Mouse (Mus musculus) limb, embryonic 10.5 days (tissue): ENCODE measurements around the gene Hdc. TPM values are rescaled to one million over a fixed set of nuclear protein-coding genes. Genes with fewer than 3 reads are reported as not detected.
"Not testable (repeated sequence)": the region's sequence is repeated elsewhere in the genome, so short reads cannot be mapped to it uniquely, and the experiment has no call there.

Source experiments
- DNase-seq: peaks from one replicate; pipeline ENCODE4 v3.0.0-alpha.2; 2017; ENCODE audit warnings: low spot score
- H3K27ac ChIP-seq: fragments of 300-500 bp; sonication (generic); 2 replicates; pipeline ENCODE4 v1.5.1; 2016; ENCODE audit warnings: mild to moderate bottlenecking
- H3K27me3 ChIP-seq: fragments of 300-500 bp; sonication (generic); 2 replicates; pipeline ENCODE4 v1.6.1; 2016; ENCODE audit warnings: low read depth, mild to moderate bottlenecking; ENCODE audit not compliant: poor library complexity, severe bottlenecking
- H3K36me3 ChIP-seq: fragments of 300-500 bp; sonication (generic); 2 replicates; pipeline ENCODE4 v1.6.1; 2016; ENCODE audit warnings: mild to moderate bottlenecking, moderate library complexity
- H3K4me1 ChIP-seq: fragments of 300-500 bp; sonication (generic); 2 replicates; pipeline ENCODE4 v1.6.1; 2016
- H3K4me3 ChIP-seq: fragments of 300-500 bp; sonication (generic); 2 replicates; pipeline ENCODE4 v1.5.1; 2016; ENCODE audit warnings: mild to moderate bottlenecking, moderate library complexity
- H3K9me3 ChIP-seq: fragments of 300-500 bp; sonication (generic); replicated peaks from 2 replicates; pipeline ENCODE4 v1.6.1; 2016; ENCODE audit warnings: mild to moderate bottlenecking
- WGBS: fragments of 180-500 bp; shearing (Covaris S2); methylation state at CpG from one replicate; pipeline ENCODE4 v1.1.7; 2016; 5-methylcytosine and 5-hydroxymethylcytosine counted together
- polyA plus RNA-seq: library from polyadenylated mRNA; unstranded; fragments of >200 nt; fragmentation: Nextera tagmentation; extraction: Ambion mirVana; gene quantifications from 2 replicates; pipeline ENCODE4 v1.2.1, GENCODE M21; 2016

Gene Hdc
- polyA plus RNA-seq, 1 experiment from 2014 or later = 0.31 TPM

- H3K4me1 ChIP-seq = peaks cover 20% of the 10 kb centered on the region
- no peak overlapping the region for H3K27ac ChIP-seq
- H3K27me3 ChIP-seq = no peaks in the 10 kb centered on the region
- no peaks in the 10 kb centered on the region for H3K9me3 ChIP-seq
- no peak for DNase-seq
- peaks cover 11% of the 10 kb centered on the region; the same call in 1 of the 2 replicates for H3K36me3 ChIP-seq
- no peak overlapping the region for H3K4me3 ChIP-seq
- 85% methylated on average over 2 of the region's 2 CpGs for WGBS
Measured at GRCm38 (mm10) chr2:126622455-126622854, 3.4 kb upstream of the Hdc start.

- Histone ChIP-seq H3K27ac (no peak overlapping the region), H3K4me1 (peaks cover 6% of the 10 kb centered on the region; the same call in 1 of the 2 replicates), H3K36me3 (no peaks in the 10 kb centered on the region), H3K27me3 (no peaks in the 10 kb centered on the region), H3K4me3 (no peak overlapping the region), H3K9me3 (no peaks in the 10 kb centered on the region)
- no peak for DNase-seq
- WGBS = 41% methylated on average over 8 of the region's 8 CpGs
Measured at GRCm38 (mm10) chr2:126618470-126619179, 474 bp downstream of the Hdc start.

- WGBS = 90% methylated on average over 3 of the region's 3 CpGs
- H3K4me3 ChIP-seq = no peak overlapping the region
- no peak overlapping the region for H3K27ac ChIP-seq
- no peak for DNase-seq
- no peaks in the 10 kb centered on the region for H3K4me1 ChIP-seq
- H3K9me3 ChIP-seq = no peaks in the 10 kb centered on the region
- H3K27me3 ChIP-seq = no peaks in the 10 kb centered on the region
- H3K36me3 ChIP-seq = no peaks in the 10 kb centered on the region
Measured at GRCm38 (mm10) chr2:126615355-126615754, 3.7 kb downstream of the Hdc start.

- not testable (repeated sequence) for H3K9me3 ChIP-seq, H3K36me3 ChIP-seq, H3K4me1 ChIP-seq, H3K27me3 ChIP-seq, H3K4me3 ChIP-seq, H3K27ac ChIP-seq, DNase-seq
- WGBS = 81% methylated on average over 12 of the region's 12 CpGs
Measured at GRCm38 (mm10) chr2:126609600-126609999, 9.5 kb downstream of the Hdc start.

GRCm38 (mm10) chr2:126607553-126608203 is 11.4 kb downstream of the Hdc start:
- no peak overlapping the region for H3K27ac ChIP-seq
- no peak for DNase-seq
- no peaks in the 10 kb centered on the region for H3K36me3 ChIP-seq
- H3K27me3 ChIP-seq = no peaks in the 10 kb centered on the region
- H3K4me1 ChIP-seq = no peaks in the 10 kb centered on the region
- no peak overlapping the region for H3K4me3 ChIP-seq
- no peaks in the 10 kb centered on the region for H3K9me3 ChIP-seq
- 83% methylated on average over 10 of the region's 10 CpGs for WGBS

- WGBS = 81% methylated on average over 4 of the region's 4 CpGs
- no peak overlapping the region for H3K4me3 ChIP-seq
- no peak for DNase-seq
- H3K36me3 ChIP-seq = no peaks in the 10 kb centered on the region
- H3K9me3 ChIP-seq = no peaks in the 10 kb centered on the region
- no peaks in the 10 kb centered on the region for H3K4me1 ChIP-seq
- no peaks in the 10 kb centered on the region for H3K27me3 ChIP-seq
- no peak overlapping the region for H3K27ac ChIP-seq
Measured at GRCm38 (mm10) chr2:126606688-126607062, 12.4 kb downstream of the Hdc start.

- Histone ChIP-seq H3K27ac (no peak overlapping the region), H3K4me3 (no peak overlapping the region), H3K27me3 (no peaks in the 10 kb centered on the region), H3K4me1 (no peaks in the 10 kb centered on the region), H3K36me3 (no peaks in the 10 kb centered on the region), H3K9me3 (no peaks in the 10 kb centered on the region)
- 89% methylated on average over 15 of the region's 15 CpGs for WGBS
- no peak for DNase-seq
Measured at GRCm38 (mm10) chr2:126606061-126606687, 12.9 kb downstream of the Hdc start.

- 89% methylated on average over 14 of the region's 14 CpGs for WGBS
- Histone ChIP-seq H3K36me3 (no peaks in the 10 kb centered on the region), H3K27ac (no peak overlapping the region), H3K27me3 (no peaks in the 10 kb centered on the region), H3K4me3 (no peak overlapping the region), H3K9me3 (no peaks in the 10 kb centered on the region), H3K4me1 (peaks cover 5% of the 10 kb centered on the region)
- no peak for DNase-seq
Measured at GRCm38 (mm10) chr2:126601918-126602600, 17.0 kb downstream of the Hdc start.

- Histone ChIP-seq H3K9me3 (no peaks in the 10 kb centered on the region), H3K27me3 (no peaks in the 10 kb centered on the region), H3K4me3 (no peak overlapping the region), H3K36me3 (no peaks in the 10 kb centered on the region), H3K4me1 (peaks cover 5% of the 10 kb centered on the region), H3K27ac (no peak overlapping the region)
- DNase-seq = no peak
- WGBS = 90% methylated on average over 14 of the region's 14 CpGs
Measured at GRCm38 (mm10) chr2:126600533-126600932, 18.6 kb downstream of the Hdc start.

- Histone ChIP-seq H3K9me3 (no peaks in the 10 kb centered on the region), H3K4me1 (peaks cover 9% of the 10 kb centered on the region), H3K27me3 (no peaks in the 10 kb centered on the region), H3K36me3 (no peaks in the 10 kb centered on the region), H3K4me3 (no peak overlapping the region), H3K27ac (no peak overlapping the region)
- 19% methylated on average over 3 of the region's 3 CpGs for WGBS
- DNase-seq = no peak
Measured at GRCm38 (mm10) chr2:126599005-126599404, 20.1 kb downstream of the Hdc start.

- no peaks in the 10 kb centered on the region for H3K27me3 ChIP-seq
- no peaks in the 10 kb centered on the region for H3K9me3 ChIP-seq
- no peaks in the 10 kb centered on the region for H3K36me3 ChIP-seq
- no peak overlapping the region for H3K4me3 ChIP-seq
- peaks cover 10% of the 10 kb centered on the region for H3K4me1 ChIP-seq
- DNase-seq = no peak
- 55% methylated on average over 2 of the region's 2 CpGs for WGBS
- no peak overlapping the region for H3K27ac ChIP-seq
Measured at GRCm38 (mm10) chr2:126598359-126598758, 20.7 kb downstream of the Hdc start.

- 87% methylated on average over 20 of the region's 20 CpGs for WGBS
- H3K27me3 ChIP-seq = no peaks in the 10 kb centered on the region
- no peaks in the 10 kb centered on the region for H3K36me3 ChIP-seq
- peaks cover 10% of the 10 kb centered on the region for H3K4me1 ChIP-seq
- H3K27ac ChIP-seq = no peak overlapping the region
- no peaks in the 10 kb centered on the region for H3K9me3 ChIP-seq
- H3K4me3 ChIP-seq = no peak overlapping the region
- no peak for DNase-seq
Measured at GRCm38 (mm10) chr2:126597279-126598241, 21.5 kb downstream of the Hdc start.
